ENCODE assay signal across 8 mouse cellular contexts in genomic region chr10:26375351-26375751, GRCm38 (mm10). TPM values are rescaled to one million over a fixed set of nuclear protein-coding genes. Genes with fewer than 3 reads are reported as not detected.
DNase-seq lines count a peak whose midpoint lies in the region; ATAC-seq and TF ChIP-seq lines count a peak whose summit lies in the region.

No protein-coding gene starts in this region.

- H3K4me3 ChIP-seq in kidney, adult 2 months (ENCODE audit: insufficient read depth, low read depth, low read length): peak overlapping the region; percentile 98
- H3K4me3 ChIP-seq in CH12.LX (replicated peaks in 1 of 3; ENCODE audit: low read depth in 2 of 3, low read length in 2 of 3, poor library complexity in 1 of 3): peak overlapping the region; percentile 78 to 96 (median 83)
- H3K4me3 ChIP-seq in embryonic facial prominence, embryonic 12.5 days: peak overlapping the region; percentile 81
- H3K4me3 ChIP-seq in intestine, embryonic 16.5 days (ENCODE audit: low read length): peak overlapping the region; percentile 85
- peak overlapping the region; percentile 88 for H3K4me3 ChIP-seq in neural tube, embryonic 12.5 days

- H3K79me2 ChIP-seq in CH12.LX (replicated peaks; ENCODE audit: control insufficient read depth, extremely low read depth, insufficient read depth, poor library complexity, severe bottlenecking): peaks cover 29% of the 10 kb centered on the region

- no peaks in the 10 kb centered on the region for H3K27me3 ChIP-seq in kidney, adult 2 months (replicated peaks; ENCODE audit: control insufficient read depth, insufficient read depth, low read length)
- H3K27me3 ChIP-seq in CH12.LX (replicated peaks): no peaks in the 10 kb centered on the region
- no peaks in the 10 kb centered on the region for H3K27me3 ChIP-seq in embryonic facial prominence, embryonic 12.5 days
- no peaks in the 10 kb centered on the region for H3K27me3 ChIP-seq in intestine, embryonic 16.5 days (replicated peaks; ENCODE audit: control insufficient read depth, insufficient read depth, low read length)
- H3K27me3 ChIP-seq in neural tube, embryonic 12.5 days (replicated peaks): no peaks in the 10 kb centered on the region

- TF ChIP-seq RAD21 in CH12.LX (IDR thresholded peaks at IDR 0.05; ENCODE audit: low read depth, low read length): no peak

- H3K4me2 ChIP-seq in CH12.LX (ENCODE audit: insufficient read depth, low read depth, poor library complexity, severe bottlenecking): peak overlapping the region; percentile 94
- peak overlapping the region; percentile 60 for H3K4me2 ChIP-seq in embryonic facial prominence, embryonic 12.5 days (replicated peaks)
- peak overlapping the region; percentile 68 for H3K4me2 ChIP-seq in intestine, embryonic 16.5 days (ENCODE audit: low read depth, low read length)
- peak overlapping the region; percentile 86 for H3K4me2 ChIP-seq in neural tube, embryonic 12.5 days (replicated peaks)

- no peak for TF ChIP-seq CTCF in kidney, adult 2 months (conservative IDR thresholded peaks at IDR 0.05; ENCODE audit: insufficient read depth, insufficient read length, low read depth, low read length)
- no peak for TF ChIP-seq CTCF in CH12.LX (conservative IDR thresholded peaks at IDR 0.05 in 1 of 2, IDR thresholded peaks at IDR 0.05 in 1 of 2; ENCODE audit: low read depth in 2 of 2, low read length in 2 of 2)

- dilution Hi-C loops in CH12.LX (cut with MboI; ENCODE audit: extremely low pct_ligation_motif_present, extremely low pct_unique_long_range_greater_than_20kb, low sequenced_read_pairs): no loop called here

- no peaks in the 10 kb centered on the region for H3K9me3 ChIP-seq in CH12.LX (replicated peaks; ENCODE audit: low read length)
- H3K9me3 ChIP-seq in embryonic facial prominence, embryonic 12.5 days: no peaks in the 10 kb centered on the region
- H3K9me3 ChIP-seq in intestine, embryonic 16.5 days (ENCODE audit: control insufficient read depth, low read length): no peaks in the 10 kb centered on the region
- H3K9me3 ChIP-seq in neural tube, embryonic 12.5 days: no peaks in the 10 kb centered on the region

- no peak for TF ChIP-seq EP300 in CH12.LX (IDR thresholded peaks at IDR 0.05; ENCODE audit: low read length)

- H3K36me3 ChIP-seq in kidney, adult 2 months (ENCODE audit: control insufficient read depth, insufficient read depth, low read length): no peaks in the 10 kb centered on the region
- H3K36me3 ChIP-seq in CH12.LX (replicated peaks in 1 of 2; ENCODE audit: control insufficient read depth in 1 of 2, insufficient read depth in 1 of 2, low read length in 1 of 2): peaks cover 0 to 12% of the 10 kb centered on the region in 2 experiments
- H3K36me3 ChIP-seq in embryonic facial prominence, embryonic 12.5 days: no peaks in the 10 kb centered on the region
- H3K36me3 ChIP-seq in intestine, embryonic 16.5 days (ENCODE audit: control insufficient read depth, insufficient read depth, low read length): no peaks in the 10 kb centered on the region
- H3K36me3 ChIP-seq in neural tube, embryonic 12.5 days: no peaks in the 10 kb centered on the region

- peak; percentile 17; the same call in 1 of the 2 replicates for ATAC-seq in embryonic facial prominence, embryonic 12.5 days (ENCODE audit: insufficient number of reproducible peaks, insufficient read depth, low FRiP score, low TSS enrichment)
- ATAC-seq in intestine, embryonic 16.5 days: peak; percentile 49
- ATAC-seq in neural tube, embryonic 12.5 days (ENCODE audit: low FRiP score, low read depth): peak; percentile 69
- ATAC-seq in cerebellum, adult (ENCODE audit: insufficient number of reproducible peaks, low FRiP score, low TSS enrichment): no peak

- no peak for DNase-seq in kidney, adult 2 months
- no peak for DNase-seq in kidney, postnatal 10 days
- DNase-seq in CH12.LX (ENCODE audit: extremely low read depth): peak; percentile 54
- DNase-seq in kidney, postnatal 25 days: no peak

- no peaks in the 10 kb centered on the region for H3K4me1 ChIP-seq in kidney, adult 2 months (ENCODE audit: control insufficient read depth, insufficient read depth, low read length)
- peaks cover 7 to 26% of the 10 kb centered on the region in 2 experiments; a peak in 3 of 4 replicates for H3K4me1 ChIP-seq in CH12.LX (ENCODE audit: control insufficient read depth in 1 of 2, insufficient read depth in 2 of 2)
- peaks cover 16% of the 10 kb centered on the region for H3K4me1 ChIP-seq in embryonic facial prominence, embryonic 12.5 days
- H3K4me1 ChIP-seq in intestine, embryonic 16.5 days (ENCODE audit: control insufficient read depth, insufficient read depth, low read length): 0 out of 2 replicates have a peak, but pooled peaks cover 4% of the 10 kb centered on the region
- H3K4me1 ChIP-seq in neural tube, embryonic 12.5 days: peaks cover 15% of the 10 kb centered on the region

- H3K27ac ChIP-seq in kidney, adult 2 months (ENCODE audit: insufficient read depth, low read depth, low read length): no peak overlapping the region
- H3K27ac ChIP-seq in CH12.LX (ENCODE audit: insufficient read depth, low read depth): peak overlapping the region; percentile 91; the same call in 1 of the 2 replicates
- H3K27ac ChIP-seq in embryonic facial prominence, embryonic 12.5 days: peak overlapping the region; percentile 97
- peak overlapping the region; percentile 93 for H3K27ac ChIP-seq in intestine, embryonic 16.5 days (ENCODE audit: low read length)
- H3K27ac ChIP-seq in neural tube, embryonic 12.5 days: peak overlapping the region; percentile 89

- peak overlapping the region; percentile 88 for H3K9ac ChIP-seq in CH12.LX (ENCODE audit: insufficient read depth, low read depth)
- peak overlapping the region; percentile 96 for H3K9ac ChIP-seq in embryonic facial prominence, embryonic 12.5 days
- H3K9ac ChIP-seq in intestine, embryonic 16.5 days (ENCODE audit: low read depth, low read length): peak overlapping the region; percentile 95
- peak overlapping the region; percentile 94 for H3K9ac ChIP-seq in neural tube, embryonic 12.5 days

- under 1% methylated on average over 26 of the region's 30 CpGs for WGBS in kidney, adult 2 months
- 0% methylated on average over 8 of the region's 30 CpGs for WGBS in embryonic facial prominence, embryonic 12.5 days
- WGBS in intestine, embryonic 16.5 days: 1% methylated on average over 23 of the region's 30 CpGs
- 0% methylated on average over 26 of the region's 30 CpGs for WGBS in neural tube, embryonic 12.5 days

- in situ Hi-C loops in CH12.LX (cut with MboI; ENCODE audit: low pct_ligation_motif_present, low pct_unique_long_range_greater_than_20kb, low sequenced_read_pairs): loop anchor here (5.0 kb wide), 1 partner anchor 322 kb away; no protein-coding TSS in a partner anchor

- no peak for TF ChIP-seq POLR2A in kidney, adult 2 months (IDR thresholded peaks at IDR 0.05; ENCODE audit: low read depth, low read length)
- TF ChIP-seq POLR2A in CH12.LX (IDR thresholded peaks at IDR 0.05; ENCODE audit: low read depth, low read length): no peak

TF ChIP-seq in CH12.LX, 34 proteins besides CTCF, POLR2A, EP300 and RAD21:
- peak; percentile 2; the same call in 1 of the 2 replicates for TF ChIP-seq BHLHE40 (IDR thresholded peaks at IDR 0.05; ENCODE audit: low read depth, low read length)
- no peak for TF ChIP-seq KAT2A (IDR thresholded peaks at IDR 0.05; ENCODE audit: insufficient replicate concordance, low read length)
- TF ChIP-seq UBTF (IDR thresholded peaks at IDR 0.05; ENCODE audit: low read depth, low read length): 0 out of 2 replicates have a peak, but pooled peaks have one; percentile 38

RNA-seq across cellular contexts. Expression of gene L3mbtl3, which starts 0.4 kb away (rescaled TPM):
- polyA plus RNA-seq in kidney, adult 2 months (2012; rRNA removed): 3.4 and 3.6 TPM in 2 replicates
- total RNA-seq in CH12.LX (2012; rRNA removed) (11.8 and 12.7 TPM in 2 replicates), CH12.LX (2014; rRNA removed) (19.5 and 23.4 TPM in 2 replicates)
- polyA plus RNA-seq in CH12.LX (2012; ENCODE audit: insufficient read length, low read depth): 15.9 and 18.0 TPM in 2 replicates
- 26.0 and 26.4 TPM in 2 replicates for polyA plus RNA-seq in embryonic facial prominence, embryonic 12.5 days (2016; fragmentation: Nextera tagmentation; extraction: Ambion mirVana)
- polyA plus RNA-seq in intestine, embryonic 16.5 days (2015; fragmentation: Nextera tagmentation; extraction: Ambion mirVana): 7.4 and 8.3 TPM in 2 replicates
- polyA plus RNA-seq in neural tube, embryonic 12.5 days (2016; fragmentation: Nextera tagmentation; extraction: Ambion mirVana): 19.3 and 21.2 TPM in 2 replicates
